ENCODE assay signal across 8 mouse cellular contexts in genomic region chr6:56361348-56362127, GRCm38 (mm10).
DNase-seq lines count a peak whose midpoint lies in the region; ATAC-seq and TF ChIP-seq lines count a peak whose summit lies in the region.

No protein-coding gene starts in this region.

- peak overlapping the region; percentile 85 for H3K4me2 ChIP-seq in heart, postnatal 0 days (ENCODE audit: low read depth, low read length)
- H3K4me2 ChIP-seq in midbrain, embryonic 13.5 days (replicated peaks) = peak overlapping the region; percentile 83

- no peak for TF ChIP-seq CTCF in kidney, adult 2 months (conservative IDR thresholded peaks at IDR 0.05; ENCODE audit: insufficient read depth, insufficient read length, low read depth, low read length)
- no peak for TF ChIP-seq CTCF in heart, postnatal 0 days (IDR thresholded peaks at IDR 0.05; ENCODE audit: low read depth)

- peak; percentile 43 for ATAC-seq in heart, postnatal 0 days (ENCODE audit: insufficient read depth, low read depth)
- ATAC-seq in midbrain, embryonic 13.5 days = peak; percentile 82

- H3K27ac ChIP-seq in kidney, adult 2 months (ENCODE audit: insufficient read depth, low read depth, low read length) = peak overlapping the region; percentile 32; the same call in 1 of the 2 replicates
- peak overlapping the region; percentile 84 for H3K27ac ChIP-seq in heart, postnatal 0 days (ENCODE audit: low read depth)
- H3K27ac ChIP-seq in midbrain, embryonic 13.5 days = peak overlapping the region; percentile 5

- peaks cover 2% of the 10 kb centered on the region; the same call in 1 of the 2 replicates for H3K27me3 ChIP-seq in kidney, adult 2 months (replicated peaks; ENCODE audit: control insufficient read depth, insufficient read depth, low read length)
- H3K27me3 ChIP-seq in heart, postnatal 0 days (ENCODE audit: control insufficient read depth, insufficient read depth, low read length) = no peaks in the 10 kb centered on the region
- no peaks in the 10 kb centered on the region for H3K27me3 ChIP-seq in midbrain, embryonic 13.5 days

- TF ChIP-seq EP300 in heart, postnatal 0 days (IDR thresholded peaks at IDR 0.05; ENCODE audit: low read depth) = no peak

- no peak for TF ChIP-seq POLR2A in kidney, adult 2 months (IDR thresholded peaks at IDR 0.05; ENCODE audit: low read depth, low read length)

- H3K36me3 ChIP-seq in kidney, adult 2 months (ENCODE audit: control insufficient read depth, insufficient read depth, low read length) = no peaks in the 10 kb centered on the region
- no peaks in the 10 kb centered on the region for H3K36me3 ChIP-seq in heart, postnatal 0 days (replicated peaks; ENCODE audit: control insufficient read depth, insufficient read depth, low read length)
- no peaks in the 10 kb centered on the region for H3K36me3 ChIP-seq in midbrain, embryonic 13.5 days

- DNase-seq in kidney, adult 2 months = no peak
- no peak for DNase-seq in kidney, postnatal 14 days
- DNase-seq in embryo, embryonic 10 days (ENCODE audit: low spot score) = peak; percentile 26
- no peak for DNase-seq in heart, postnatal 0 days (ENCODE audit: low spot score)
- no peak for DNase-seq in spleen, postnatal 36 days (ENCODE audit: low spot score in 2 of 2)
- DNase-seq in frontal cortex, postnatal 10 days (ENCODE audit: low spot score in 2 of 2) = no peak
- DNase-seq in urinary bladder, adult 2 months (ENCODE audit: low spot score) = no peak

- H3K9ac ChIP-seq in heart, postnatal 0 days (replicated peaks; ENCODE audit: low read depth, low read length) = peak overlapping the region; percentile 67
- peak overlapping the region; percentile 70 for H3K9ac ChIP-seq in midbrain, embryonic 13.5 days (replicated peaks)

- no peaks in the 10 kb centered on the region for H3K9me3 ChIP-seq in heart, postnatal 0 days (replicated peaks; ENCODE audit: control insufficient read depth, low read length)
- H3K9me3 ChIP-seq in midbrain, embryonic 13.5 days = no peaks in the 10 kb centered on the region

- WGBS in kidney, adult 2 months = 4% methylated on average over 19 of the region's 19 CpGs
- WGBS in heart, postnatal 0 days = 6% methylated on average over 19 of the region's 19 CpGs
- under 1% methylated on average over 19 of the region's 19 CpGs for WGBS in midbrain, embryonic 13.5 days

- no peaks in the 10 kb centered on the region for H3K4me1 ChIP-seq in kidney, adult 2 months (ENCODE audit: control insufficient read depth, insufficient read depth, low read length)
- H3K4me1 ChIP-seq in heart, postnatal 0 days (ENCODE audit: control insufficient read depth, insufficient read depth) = peaks cover 9% of the 10 kb centered on the region
- H3K4me1 ChIP-seq in midbrain, embryonic 13.5 days (replicated peaks) = peaks cover 24% of the 10 kb centered on the region

- peak overlapping the region; percentile 22 for H3K4me3 ChIP-seq in kidney, adult 2 months (ENCODE audit: insufficient read depth, low read depth, low read length)
- H3K4me3 ChIP-seq in heart, postnatal 0 days (ENCODE audit: low read depth, low read length) = peak overlapping the region; percentile 73
- peak overlapping the region; percentile 53 for H3K4me3 ChIP-seq in midbrain, embryonic 13.5 days (replicated peaks)

Comparison
In these comparisons a context has a peak if more than half of its experiments do, and no peak if none do; other contexts are left out.
1. H3K27ac ChIP-seq: peak in every context shown above with its lines; median percentile 84 in heart, postnatal 0 days; 32 in kidney, adult 2 months; 5 in midbrain, embryonic 13.5 days.
2. H3K4me3 ChIP-seq: peak in every context shown above with its lines; median percentile 73 in heart, postnatal 0 days; 53 in midbrain, embryonic 13.5 days; 22 in kidney, adult 2 months.